Mouse (Mus musculus) G1E (cell line): ENCODE data around the gene Cdk1. TPM values are rescaled to one million over a fixed set of nuclear protein-coding genes. Genes with fewer than 3 reads are reported as not detected.
A peak's percentile ranks its signal among the peaks of the same experiment; 100 is the strongest.

ENCODE experiments used
- ATAC-seq: 2 replicates; pipeline ENCODE4 v1.8.0; 2016; ENCODE audit warnings: mild to moderate bottlenecking; ENCODE audit not compliant: insufficient number of reproducible peaks, poor library complexity, low FRiP score, severe bottlenecking; ENCODE audit errors: extremely low read depth
- DNase-seq: peaks from one replicate; pipeline ENCODE4 v3.0.0; 2012; ENCODE audit warnings: low spot score
- H3K27me3 ChIP-seq: 2 replicates; pipeline ENCODE4 v1.6.1; 2012; ENCODE audit warnings: mild to moderate bottlenecking, low read length, inconsistent platforms; ENCODE audit not compliant: insufficient read depth
- H3K36me3 ChIP-seq: replicated peaks from 2 replicates; pipeline ENCODE3; 2012; ENCODE audit warnings: mild to moderate bottlenecking, inconsistent platforms
- H3K4me1 ChIP-seq: 2 replicates; pipeline ENCODE4 v1.6.1; 2012; ENCODE audit warnings: low read depth, low read length, inconsistent platforms, mixed read lengths; ENCODE audit not compliant: insufficient read depth
- H3K4me3 ChIP-seq: 2 replicates; pipeline ENCODE4 v1.5.1; 2012; ENCODE audit warnings: low read depth, mild to moderate bottlenecking, inconsistent platforms, low read length, moderate library complexity, mixed read lengths
- H3K9me3 ChIP-seq: replicated peaks from 2 replicates; pipeline ENCODE4 v1.6.1; 2012; ENCODE audit warnings: inconsistent platforms
- CTCF ChIP-seq: IDR thresholded peaks from 2 replicates; pipeline ENCODE4 v1.5.1; 2012; ENCODE audit warnings: low read depth, low read length, inconsistent platforms, mixed read lengths
- GATA1 ChIP-seq: IDR thresholded peaks from 2 replicates; pipeline ENCODE4 v1.6.1; 2012; ENCODE audit warnings: borderline replicate concordance, low read length, inconsistent platforms, mixed read lengths
- GATA2 ChIP-seq: IDR thresholded peaks from 2 replicates; pipeline ENCODE4 v1.6.1; 2012; ENCODE audit warnings: low read depth, low read length, inconsistent platforms, borderline replicate concordance
- POLR2AphosphoS5 ChIP-seq: IDR thresholded peaks from 2 replicates; pipeline ENCODE4 v1.6.1; 2012; ENCODE audit warnings: low read depth, low read length, inconsistent platforms; ENCODE audit not compliant: insufficient replicate concordance
- TAL1 ChIP-seq: conservative IDR thresholded peaks from 2 replicates; pipeline ENCODE4 v1.6.1; 2012; ENCODE audit warnings: low read depth, low read length, inconsistent platforms, mixed read lengths
- polyA plus RNA-seq: library from polyadenylated mRNA; stranded (reverse); fragments of >175 nt; gene quantifications from 2 replicates; pipeline ENCODE4 v1.2.3, GENCODE M21; 2012
- total RNA-seq, 2 experiments: library from RNA; stranded (forward) in 1 of 2; stranded (reverse) in 1 of 2; fragments of 200-1000 nt in 1 of 2; fragments of >200 nt in 1 of 2; fragmentation: Nextera tagmentation in 1 of 2; gene quantifications; 2 replicates each; pipeline ENCODE4 v1.2.3; 2014 to 2017

The Cdk1 gene
- total and polyA plus RNA-seq, 3 experiments, result 71.6 to 273 (median 83.2) TPM

- Histone ChIP-seq H3K4me3 (peak overlapping the region; percentile 86), H3K27me3 (no peaks in the 10 kb centered on the region), H3K9me3 (no peaks in the 10 kb centered on the region), H3K4me1 (peaks cover 49% of the 10 kb centered on the region), H3K36me3 (peaks cover 52% of the 10 kb centered on the region)
- TF ChIP-seq GATA2 (no peak), GATA1 (no peak), TAL1 (no peak), CTCF (no peak), POLR2AphosphoS5 (no peak)
- no peak for DNase-seq
- peak; percentile 36 for ATAC-seq
Measured at GRCm38 (mm10) chr10:69351071-69351841, 1.5 kb downstream of the Cdk1 start.

DNA sequence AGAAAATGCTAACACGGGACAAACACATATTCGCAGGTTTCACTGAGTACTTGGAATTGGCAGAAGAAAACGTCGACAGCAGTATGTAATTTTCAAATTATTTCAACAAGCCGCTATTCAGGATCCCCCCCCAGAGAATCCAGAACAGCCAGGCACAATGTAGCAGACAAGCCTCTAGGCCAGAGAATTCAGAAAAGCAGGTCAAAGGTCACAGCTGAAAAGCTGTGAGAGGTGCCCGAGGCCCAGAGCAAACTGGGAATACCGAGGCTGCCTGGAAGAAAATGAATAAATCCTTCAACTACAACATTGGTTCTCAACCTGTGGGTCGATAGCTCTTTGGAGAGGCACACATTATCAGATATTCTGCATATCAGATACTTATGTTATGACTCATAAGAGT, 4.5 kb downstream of the Cdk1 start:
- no peak for ATAC-seq
- H3K27me3 ChIP-seq, result no peaks in the 10 kb centered on the region
- H3K36me3 ChIP-seq, result peaks cover 82% of the 10 kb centered on the region
- no peaks in the 10 kb centered on the region for H3K9me3 ChIP-seq
- peaks cover 69% of the 10 kb centered on the region for H3K4me1 ChIP-seq
- DNase-seq, result no peak
- TF ChIP-seq POLR2AphosphoS5 (no peak), GATA2 (no peak), CTCF (no peak), TAL1 (no peak), GATA1 (no peak)
- H3K4me3 ChIP-seq, result no peak overlapping the region

DNA sequence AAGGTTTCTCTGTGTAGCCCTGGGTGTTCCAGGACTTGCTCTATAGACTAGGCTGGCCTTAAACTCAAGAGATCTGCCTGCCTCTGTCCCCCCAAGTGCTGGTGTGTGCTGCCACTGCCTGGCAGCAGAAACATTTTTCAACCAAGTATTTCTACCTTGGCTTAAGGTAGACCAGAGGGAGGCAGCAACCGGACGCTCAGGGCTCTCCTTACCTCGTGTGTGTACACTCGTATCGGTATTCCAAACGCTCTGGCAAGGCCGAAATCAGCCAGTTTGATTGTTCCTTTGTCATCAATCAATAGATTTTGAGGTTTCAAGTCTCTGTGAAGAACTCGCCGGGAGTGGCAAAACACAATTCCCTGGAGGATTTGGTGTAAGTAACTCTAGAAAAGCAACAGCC, 10.4 kb downstream of the Cdk1 start:
- H3K36me3 ChIP-seq, result peaks cover 100% of the 10 kb centered on the region
- ATAC-seq (no peak), DNase-seq (no peak)
- no peaks in the 10 kb centered on the region for H3K9me3 ChIP-seq
- no peak for TF ChIP-seq CTCF
- no peak for TF ChIP-seq TAL1
- TF ChIP-seq GATA2, result no peak
- no peak for TF ChIP-seq POLR2AphosphoS5
- TF ChIP-seq GATA1, result no peak
- H3K27me3 ChIP-seq, result no peaks in the 10 kb centered on the region
- no peak overlapping the region for H3K4me3 ChIP-seq
- H3K4me1 ChIP-seq, result peaks cover 33% of the 10 kb centered on the region

DNA sequence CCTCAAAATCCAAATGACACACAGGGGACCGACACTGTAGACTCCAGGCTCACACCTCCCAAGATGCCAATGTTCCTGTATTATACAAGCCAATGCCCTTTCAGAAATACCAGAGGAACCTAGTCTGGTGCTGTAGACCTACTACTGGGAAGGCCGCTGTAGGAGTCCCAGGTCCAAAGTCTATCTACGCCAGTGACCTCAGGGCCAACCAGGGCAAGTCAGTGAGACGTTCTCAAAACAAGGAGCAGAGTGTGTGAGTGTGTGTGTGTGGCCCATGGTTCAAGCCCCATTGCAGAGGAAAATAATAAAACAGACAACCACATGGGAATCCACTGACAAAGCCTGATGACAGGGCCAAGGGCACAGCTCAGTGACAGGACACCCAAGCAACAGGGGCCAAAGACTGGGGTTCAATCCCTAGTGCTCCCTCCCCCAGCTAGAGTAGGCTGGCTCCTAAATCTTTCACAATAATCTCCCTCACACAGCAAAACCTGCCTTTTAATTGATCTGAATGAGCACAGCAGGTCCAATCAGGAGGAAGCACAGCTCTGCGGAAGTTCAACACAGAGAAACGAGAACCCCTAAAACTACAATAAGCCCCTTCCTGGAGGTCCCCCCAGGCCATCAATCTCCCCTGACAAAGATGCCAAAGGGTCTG, 11.0 kb downstream of the Cdk1 start:
- Histone ChIP-seq H3K27me3 (no peaks in the 10 kb centered on the region), H3K36me3 (peaks cover 100% of the 10 kb centered on the region), H3K9me3 (no peaks in the 10 kb centered on the region), H3K4me1 (peaks cover 29% of the 10 kb centered on the region), H3K4me3 (no peak overlapping the region)
- ATAC-seq (no peak), DNase-seq (no peak)
- TF ChIP-seq GATA1 (no peak), GATA2 (no peak), CTCF (no peak), TAL1 (no peak), POLR2AphosphoS5 (no peak)

DNA sequence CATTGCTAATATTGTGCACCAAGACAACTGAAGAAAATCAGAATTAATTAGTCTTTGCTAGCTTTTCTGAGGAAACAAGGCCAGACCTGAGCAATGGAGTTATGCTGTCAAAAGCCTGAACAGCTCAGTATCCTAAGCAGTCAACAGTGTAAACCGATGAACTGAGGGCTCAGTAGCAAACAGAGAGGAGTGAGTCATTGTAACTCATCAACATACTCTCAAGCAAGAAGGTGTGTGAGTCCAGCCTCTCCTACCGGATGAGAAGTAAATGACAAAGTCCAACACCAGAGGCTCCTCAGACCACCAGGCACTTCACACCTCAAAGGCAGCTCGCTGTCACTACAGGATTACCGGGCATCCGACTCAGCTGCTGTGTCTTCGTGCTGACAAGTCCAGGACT, 12.7 kb downstream of the Cdk1 start:
- ATAC-seq (no peak), DNase-seq (no peak)
- H3K27me3 ChIP-seq, result no peaks in the 10 kb centered on the region
- no peak overlapping the region for H3K4me3 ChIP-seq
- H3K9me3 ChIP-seq, result no peaks in the 10 kb centered on the region
- H3K36me3 ChIP-seq, result peaks cover 100% of the 10 kb centered on the region
- TF ChIP-seq POLR2AphosphoS5 (no peak), CTCF (no peak), GATA2 (no peak), GATA1 (no peak)
- peaks cover 18% of the 10 kb centered on the region for H3K4me1 ChIP-seq

DNA sequence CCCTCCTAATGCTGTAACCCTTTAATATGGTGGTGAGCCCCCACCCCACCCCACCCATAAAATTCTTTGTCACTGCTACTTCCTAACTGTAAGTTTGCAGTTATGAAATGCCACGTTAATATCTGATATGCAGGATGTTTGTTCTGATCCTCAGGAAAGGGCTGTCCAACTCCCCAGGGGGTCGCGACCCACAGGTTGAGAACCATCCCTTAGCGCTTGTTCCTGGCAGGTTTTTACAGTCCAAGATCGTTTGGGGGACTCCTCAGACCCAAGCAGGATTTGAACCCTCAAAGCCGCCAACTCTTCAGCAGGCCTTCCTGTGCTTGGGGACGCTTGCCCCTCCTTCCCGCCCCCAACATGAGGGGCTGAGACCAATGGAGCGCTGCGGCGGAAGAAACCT, 16.5 kb downstream of the Cdk1 start:
- DNase-seq (no peak), ATAC-seq (no peak)
- Histone ChIP-seq H3K4me1 (no peaks in the 10 kb centered on the region), H3K4me3 (no peak overlapping the region), H3K9me3 (no peaks in the 10 kb centered on the region), H3K36me3 (peaks cover 91% of the 10 kb centered on the region), H3K27me3 (no peaks in the 10 kb centered on the region)
- no peak for TF ChIP-seq POLR2AphosphoS5
- TF ChIP-seq GATA1, result no peak
- no peak for TF ChIP-seq CTCF
- TF ChIP-seq TAL1, result no peak
